Mouse (Mus musculus) lung, adult 18-20 months (tissue): ENCODE results near the gene Gm20903.
"Not testable (repeated sequence)": the region's sequence is repeated elsewhere in the genome, so short reads cannot be mapped to it uniquely, and the experiment has no call there.

Experiments
- DNase-seq, 2 experiments: peaks; one replicate each; pipeline ENCODE4 v3.0.0; 2022; ENCODE audit warnings: mixed read lengths in 2 of 2

Gene Gm20903

DNA sequence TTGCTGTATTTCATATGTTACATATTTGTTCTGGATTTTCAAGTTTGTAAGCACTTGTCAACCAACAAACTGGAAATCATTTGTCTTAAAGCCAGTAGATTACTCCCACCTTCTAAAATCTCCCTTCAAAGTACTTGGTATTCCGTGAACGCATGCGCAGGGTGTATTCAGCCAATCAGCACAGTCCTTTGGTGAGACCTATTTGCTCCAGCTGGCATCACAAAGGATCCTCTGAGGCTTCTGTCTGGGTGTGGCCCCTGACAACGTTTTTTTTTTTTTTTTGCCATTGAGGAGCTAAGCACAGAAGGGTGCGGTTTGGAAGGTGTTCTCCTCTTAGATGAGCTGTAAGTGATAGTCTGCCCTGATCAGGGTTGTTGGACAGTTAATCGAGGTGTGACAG lies at the start of gene Gm20903:
Gene Gm20903 (plus strand): TSS at position 301 of the 400 bp plus-strand sequence.
- DNase-seq: not testable (repeated sequence)
